Mouse (Mus musculus) neural tube, embryonic 11.5 days (tissue): Measurements from ENCODE around the gene Lrrc32. TPM values are rescaled to one million over a fixed set of nuclear protein-coding genes. Genes with fewer than 3 reads are reported as not detected.

Source experiments
- ATAC-seq: fragments of 200-750 bp; cut with Nextera tagmentation; 2 replicates; pipeline ENCODE4 v1.8.0; 2017; ENCODE audit warnings: moderate number of reproducible peaks, mild to moderate bottlenecking, moderate TSS enrichment, moderate library complexity; ENCODE audit not compliant: insufficient read depth, low FRiP score, low TSS enrichment
- DNase-seq: peaks from one replicate; pipeline ENCODE4 v3.0.0-alpha.2; 2015; ENCODE audit warnings: low spot score
- H3K27ac ChIP-seq: fragments of 300-500 bp; sonication (generic); 2 replicates; pipeline ENCODE4 v1.5.1; 2014; ENCODE audit warnings: low read depth, mild to moderate bottlenecking, low read length
- H3K27me3 ChIP-seq: fragments of 300-500 bp; sonication (generic); 2 replicates; pipeline ENCODE4 v1.6.1; 2014; ENCODE audit warnings: mild to moderate bottlenecking, low read length, mixed read lengths; ENCODE audit not compliant: control insufficient read depth, insufficient read depth
- H3K36me3 ChIP-seq: fragments of 300-500 bp; sonication (generic); 2 replicates; pipeline ENCODE4 v1.6.1; 2014; ENCODE audit warnings: mild to moderate bottlenecking, low read length, moderate library complexity, mixed read lengths; ENCODE audit not compliant: control insufficient read depth, insufficient read depth
- H3K4me1 ChIP-seq: fragments of 300-500 bp; sonication (generic); 2 replicates; pipeline ENCODE4 v1.6.1; 2014; ENCODE audit warnings: low read length, mixed read lengths; ENCODE audit not compliant: control insufficient read depth, insufficient read depth
- H3K4me2 ChIP-seq: fragments of 300-500 bp; sonication (generic); 2 replicates; pipeline ENCODE4 v1.6.1; 2014; ENCODE audit warnings: low read depth, mild to moderate bottlenecking, moderate library complexity
- H3K4me3 ChIP-seq: fragments of 300-500 bp; sonication (generic); 2 replicates; pipeline ENCODE4 v1.5.1; 2014; ENCODE audit warnings: low read depth, low read length
- H3K9ac ChIP-seq: fragments of 300-500 bp; sonication (generic); 2 replicates; pipeline ENCODE4 v1.6.1; 2014; ENCODE audit warnings: mild to moderate bottlenecking, low read length
- H3K9me3 ChIP-seq: fragments of 300-500 bp; sonication (generic); 2 replicates; pipeline ENCODE4 v1.6.1; 2016; ENCODE audit warnings: low read length; ENCODE audit not compliant: control insufficient read depth
- WGBS: fragments of 180-500 bp; shearing (Covaris S2); extraction: QIAGEN DNeasy Blood & Tissue Kit; methylation state at CpG from one replicate; pipeline ENCODE4 v1.1.7; 2014; 5-methylcytosine and 5-hydroxymethylcytosine counted together
- polyA plus RNA-seq: library from polyadenylated mRNA; unstranded; fragments of >200 nt; fragmentation: Nextera tagmentation; extraction: Ambion mirVana; gene quantifications from 2 replicates; pipeline ENCODE4 v1.2.1, GENCODE M21; 2014

Gene Lrrc32
- polyA plus RNA-seq, 1 experiment from 2014 or later, result 6.4 TPM

DNA sequence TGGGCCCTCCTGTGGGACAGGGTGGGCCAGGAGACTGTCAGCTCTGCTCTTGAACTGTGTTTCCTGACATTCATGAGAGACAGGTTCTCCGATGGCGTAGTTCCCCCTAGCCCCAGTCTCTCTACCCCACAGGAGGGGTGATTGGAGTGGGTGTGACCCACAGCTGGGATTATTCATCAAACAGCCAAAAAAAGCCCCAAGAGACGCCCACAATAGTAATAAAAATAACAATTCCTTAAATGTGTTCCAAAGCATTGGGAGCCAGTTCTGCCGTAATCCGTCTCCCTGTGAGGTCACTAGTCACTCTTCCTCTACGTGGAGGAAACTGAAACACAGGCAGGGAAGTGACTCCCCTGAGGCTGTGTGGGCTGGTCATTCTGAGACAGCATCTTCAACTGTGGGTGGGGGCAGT lies 53.7 kb downstream of the Lrrc32 start:
- Histone ChIP-seq H3K9me3 (no peaks in the 10 kb centered on the region), H3K27ac (no peak overlapping the region), H3K4me1 (peaks cover 5% of the 10 kb centered on the region), H3K4me3 (no peak overlapping the region), H3K36me3 (no peaks in the 10 kb centered on the region), H3K4me2 (no peak overlapping the region), H3K27me3 (no peaks in the 10 kb centered on the region), H3K9ac (no peak overlapping the region)
- 61% methylated on average over 6 of the region's 6 CpGs for WGBS
- no peak for ATAC-seq
- DNase-seq, result no peak

DNA sequence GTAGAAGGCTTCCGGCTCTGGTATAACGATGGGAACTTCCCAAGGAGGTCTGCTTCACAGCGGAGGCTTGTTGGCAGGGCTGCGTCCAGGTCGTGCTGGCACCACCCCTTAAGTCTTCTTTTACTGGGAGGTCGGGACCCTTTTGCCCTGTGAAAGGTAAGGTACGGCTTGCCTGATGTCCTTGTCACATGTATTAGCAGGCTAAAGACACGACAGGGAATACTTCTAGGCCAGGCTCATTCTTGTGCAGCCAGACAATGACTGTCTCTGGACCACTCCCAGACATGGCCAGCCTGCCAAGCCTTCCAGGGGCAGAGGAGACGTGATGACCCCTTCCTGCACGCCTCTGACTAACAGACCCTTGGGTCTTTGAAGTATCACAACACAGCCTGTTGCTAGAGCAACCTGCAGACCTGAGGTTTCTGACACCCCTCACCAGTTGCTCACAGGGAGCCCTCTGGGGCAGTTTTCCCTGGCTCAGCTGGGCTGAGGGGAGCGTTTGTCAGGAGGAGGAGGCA lies 54.8 kb downstream of the Lrrc32 start:
- H3K27ac ChIP-seq, result no peak overlapping the region
- no peaks in the 10 kb centered on the region for H3K4me1 ChIP-seq
- no peaks in the 10 kb centered on the region for H3K36me3 ChIP-seq
- H3K9me3 ChIP-seq, result no peaks in the 10 kb centered on the region
- 47% methylated on average over 11 of the region's 11 CpGs for WGBS
- H3K9ac ChIP-seq, result no peak overlapping the region
- H3K4me2 ChIP-seq, result no peak overlapping the region
- no peak overlapping the region for H3K4me3 ChIP-seq
- no peak for DNase-seq
- no peak for ATAC-seq
- H3K27me3 ChIP-seq, result no peaks in the 10 kb centered on the region

DNA sequence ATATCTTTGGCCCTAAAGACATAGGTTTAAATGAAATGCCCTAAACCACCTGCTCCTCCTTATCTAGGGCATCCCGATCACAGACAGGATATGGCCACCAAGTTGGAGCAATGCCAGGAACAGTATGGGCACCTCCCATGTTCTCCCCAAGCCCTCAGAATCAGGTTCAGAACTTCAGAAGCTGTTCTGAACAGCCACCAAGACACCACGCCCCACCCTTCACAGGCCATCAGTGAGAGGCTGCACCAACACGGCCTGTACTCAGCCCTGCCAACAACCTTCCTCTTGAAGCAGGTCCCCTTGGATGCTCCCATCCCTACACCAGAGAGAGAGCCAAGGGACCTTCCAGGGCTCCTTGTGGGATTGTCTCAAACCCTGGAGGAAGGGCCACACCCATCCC lies 55.5 kb downstream of the Lrrc32 start:
- Histone ChIP-seq H3K4me1 (no peaks in the 10 kb centered on the region), H3K4me2 (no peak overlapping the region), H3K36me3 (no peaks in the 10 kb centered on the region), H3K27me3 (no peaks in the 10 kb centered on the region), H3K9me3 (no peaks in the 10 kb centered on the region), H3K27ac (no peak overlapping the region), H3K4me3 (no peak overlapping the region), H3K9ac (no peak overlapping the region)
- WGBS, result 72% methylated on average over 3 of the region's 3 CpGs
- no peak for ATAC-seq
- no peak for DNase-seq

DNA sequence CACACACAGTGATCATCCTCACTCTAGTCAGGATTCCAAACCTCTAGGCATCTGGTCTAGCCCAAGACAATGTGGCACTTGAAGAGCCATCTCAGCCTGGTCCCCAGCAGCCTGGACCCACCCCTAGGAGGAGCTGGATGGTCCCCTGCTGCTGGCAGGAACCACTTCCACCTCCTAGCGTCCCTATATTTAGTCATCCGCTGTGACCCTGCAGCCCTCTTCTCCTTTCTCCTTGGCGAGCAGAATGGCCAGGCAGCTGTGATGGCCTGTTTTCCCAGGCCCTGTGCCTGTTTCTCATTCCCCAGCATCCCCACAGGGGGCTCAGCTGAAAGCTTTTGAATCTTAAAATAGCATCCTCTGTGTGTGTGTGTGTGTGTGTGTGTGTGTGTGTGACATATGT lies 59.8 kb downstream of the Lrrc32 start:
- WGBS, result 32% methylated on average over 3 of the region's 3 CpGs

DNA sequence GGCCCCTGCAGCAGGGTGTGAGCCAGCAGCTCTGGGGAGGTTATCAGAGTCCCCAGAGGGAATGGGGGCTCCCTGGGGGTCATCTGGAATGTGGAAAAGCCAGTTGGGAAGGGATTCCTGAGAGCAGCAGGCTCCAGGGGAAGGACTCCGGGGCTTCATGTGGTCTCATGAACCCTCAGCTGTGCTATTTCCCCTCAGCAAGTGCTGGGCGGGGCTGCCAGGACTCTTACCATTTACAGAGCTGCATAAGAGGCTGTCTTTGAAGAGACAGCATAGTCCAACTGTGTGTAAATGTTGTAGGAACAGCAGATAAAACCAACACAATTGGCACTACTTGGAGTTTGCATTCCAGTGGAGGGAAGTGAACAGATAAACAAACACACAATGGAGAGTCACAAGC lies 61.5 kb downstream of the Lrrc32 start:
- no peak overlapping the region for H3K9ac ChIP-seq
- ATAC-seq (no peak), DNase-seq (no peak)
- no peak overlapping the region for H3K4me3 ChIP-seq
- no peak overlapping the region for H3K27ac ChIP-seq
- no peak overlapping the region for H3K4me2 ChIP-seq
- H3K36me3 ChIP-seq, result no peaks in the 10 kb centered on the region
- 49% methylated on average over 2 of the region's 2 CpGs for WGBS
- no peaks in the 10 kb centered on the region for H3K27me3 ChIP-seq
- no peaks in the 10 kb centered on the region for H3K9me3 ChIP-seq
- H3K4me1 ChIP-seq, result no peaks in the 10 kb centered on the region

More for the DNA sequence above, 59.8 kb downstream of the Lrrc32 start:
- Histone ChIP-seq H3K4me3 (no peak overlapping the region), H3K36me3 (no peaks in the 10 kb centered on the region), H3K4me1 (no peaks in the 10 kb centered on the region), H3K4me2 (no peak overlapping the region), H3K27me3 (no peaks in the 10 kb centered on the region), H3K9me3 (no peaks in the 10 kb centered on the region), H3K27ac (no peak overlapping the region), H3K9ac (no peak overlapping the region)
- no peak for ATAC-seq
- no peak for DNase-seq

DNA sequence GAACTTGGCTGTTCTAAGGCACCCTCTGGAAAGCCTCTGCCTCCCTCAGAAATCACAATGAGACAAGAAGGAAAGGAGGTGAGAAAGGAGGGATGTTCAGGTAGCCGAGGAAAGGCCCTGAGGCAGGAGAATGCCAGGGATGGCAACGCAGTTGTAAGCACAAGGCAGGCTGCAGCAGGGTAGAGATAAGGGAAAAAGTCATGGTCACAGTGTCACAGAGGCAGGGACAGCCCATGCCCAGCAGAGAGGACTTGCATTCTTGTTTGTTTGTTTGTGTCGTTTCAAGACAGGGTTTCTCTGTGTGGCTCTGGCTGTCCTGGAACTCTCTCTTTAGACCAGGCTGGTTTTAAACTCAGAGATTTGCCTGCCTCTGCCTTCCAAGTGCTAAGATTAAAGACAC lies 62.0 kb downstream of the Lrrc32 start:
- H3K27me3 ChIP-seq, result no peaks in the 10 kb centered on the region
- H3K9me3 ChIP-seq, result no peaks in the 10 kb centered on the region
- WGBS, result 79% methylated on average over 3 of the region's 3 CpGs
- H3K4me1 ChIP-seq, result no peaks in the 10 kb centered on the region
- no peak for ATAC-seq
- DNase-seq, result no peak
- no peak overlapping the region for H3K4me2 ChIP-seq
- H3K27ac ChIP-seq, result no peak overlapping the region
- H3K4me3 ChIP-seq, result no peak overlapping the region
- no peak overlapping the region for H3K9ac ChIP-seq
- no peaks in the 10 kb centered on the region for H3K36me3 ChIP-seq

Other genes starting within 250 kb of the Lrrc32 start
- 19.7 and 20.0 TPM in 2 replicates for gene Acer3, start 168.1 kb upstream of the Lrrc32 start, polyA plus RNA-seq
- 10.8 and 11.3 TPM in 2 replicates for gene Tsku, start 128.0 kb upstream of the Lrrc32 start, polyA plus RNA-seq
- gene Gucy2d, start 48.9 kb upstream of the Lrrc32 start, polyA plus RNA-seq, result not detected in 2 replicates
- 60.2 and 63.7 TPM in 2 replicates for gene Emsy, start 167.5 kb downstream of the Lrrc32 start, polyA plus RNA-seq
- gene Thap12, start 213.8 kb downstream of the Lrrc32 start, polyA plus RNA-seq, result 83.3 and 85.9 TPM in 2 replicates